Mouse (Mus musculus): ENCODE data around the gene Tbc1d5. TPM values are rescaled to one million over a fixed set of nuclear protein-coding genes. Genes with fewer than 3 reads are reported as not detected.
"Not testable (repeated sequence)": the region's sequence is repeated elsewhere in the genome, so short reads cannot be mapped to it uniquely, and the experiment has no call there.

Gene Tbc1d5
- polyA plus RNA-seq, 1 experiment = 16.4 TPM

GRCm38 (mm10) chr17:50724376-50724775 is 454.8 kb downstream of the Tbc1d5 start:
- no peak overlapping the region for H3K27ac ChIP-seq (ENCODE audit: insufficient read depth, low read length)
- H3K36me3 ChIP-seq (ENCODE audit: control insufficient read depth, insufficient read depth, low read length, poor library complexity, severe bottlenecking) = no peaks in the 10 kb centered on the region
- peaks cover 2% of the 10 kb centered on the region for H3K27me3 ChIP-seq (ENCODE audit: control insufficient read depth, insufficient read depth, low read length, poor library complexity, severe bottlenecking)
- no peak for TF ChIP-seq EP300 (IDR thresholded peaks at IDR 0.05; ENCODE audit: insufficient read depth, low read depth, low read length)
- TF ChIP-seq CTCF (IDR thresholded peaks at IDR 0.05; ENCODE audit: low read depth, low read length) = no peak
- TF ChIP-seq POLR2A (IDR thresholded peaks at IDR 0.05; ENCODE audit: insufficient read depth, low read length) = no peak
- no peak overlapping the region for H3K9ac ChIP-seq (ENCODE audit: low read depth, poor library complexity, severe bottlenecking)
- H3K4me3 ChIP-seq (ENCODE audit: low read depth, low read length) = no peak overlapping the region
- H3K4me1 ChIP-seq (ENCODE audit: control insufficient read depth, insufficient read depth, low read length) = no peaks in the 10 kb centered on the region
- H3K9me3 ChIP-seq (replicated peaks; ENCODE audit: control insufficient read depth, insufficient read depth, low read length, poor library complexity, severe bottlenecking) = no peaks in the 10 kb centered on the region

GRCm38 (mm10) chr17:50717586-50717985 is 461.6 kb downstream of the Tbc1d5 start:
- no peak overlapping the region for H3K4me3 ChIP-seq (ENCODE audit: low read depth, low read length)
- H3K36me3 ChIP-seq (ENCODE audit: control insufficient read depth, insufficient read depth, low read length, poor library complexity, severe bottlenecking) = no peaks in the 10 kb centered on the region
- no peaks in the 10 kb centered on the region for H3K4me1 ChIP-seq (ENCODE audit: control insufficient read depth, insufficient read depth, low read length)
- no peaks in the 10 kb centered on the region for H3K27me3 ChIP-seq (ENCODE audit: control insufficient read depth, insufficient read depth, low read length, poor library complexity, severe bottlenecking)
- TF ChIP-seq EP300 (IDR thresholded peaks at IDR 0.05; ENCODE audit: insufficient read depth, low read depth, low read length) (no peak), CTCF (IDR thresholded peaks at IDR 0.05; ENCODE audit: low read depth, low read length) (no peak), POLR2A (IDR thresholded peaks at IDR 0.05; ENCODE audit: insufficient read depth, low read length) (no peak)
- H3K9ac ChIP-seq (ENCODE audit: low read depth, poor library complexity, severe bottlenecking) = no peak overlapping the region
- no peak overlapping the region for H3K27ac ChIP-seq (ENCODE audit: insufficient read depth, low read length)
- no peaks in the 10 kb centered on the region; the same call in 1 of the 2 replicates for H3K9me3 ChIP-seq (replicated peaks; ENCODE audit: control insufficient read depth, insufficient read depth, low read length, poor library complexity, severe bottlenecking)

- no peak for TF ChIP-seq EP300 (IDR thresholded peaks at IDR 0.05; ENCODE audit: insufficient read depth, low read depth, low read length)
- TF ChIP-seq CTCF (IDR thresholded peaks at IDR 0.05; ENCODE audit: low read depth, low read length) = no peak
- TF ChIP-seq POLR2A (IDR thresholded peaks at IDR 0.05; ENCODE audit: insufficient read depth, low read length) = no peak
- Histone ChIP-seq H3K36me3 (ENCODE audit: control insufficient read depth, insufficient read depth, low read length, poor library complexity, severe bottlenecking) (no peaks in the 10 kb centered on the region), H3K4me3 (ENCODE audit: low read depth, low read length) (no peak overlapping the region), H3K9ac (ENCODE audit: low read depth, poor library complexity, severe bottlenecking) (no peak overlapping the region), H3K4me1 (ENCODE audit: control insufficient read depth, insufficient read depth, low read length) (no peaks in the 10 kb centered on the region), H3K27ac (ENCODE audit: insufficient read depth, low read length) (no peak overlapping the region), H3K27me3 (ENCODE audit: control insufficient read depth, insufficient read depth, low read length, poor library complexity, severe bottlenecking) (no peaks in the 10 kb centered on the region), H3K9me3 (replicated peaks; ENCODE audit: control insufficient read depth, insufficient read depth, low read length, poor library complexity, severe bottlenecking) (peaks cover 2% of the 10 kb centered on the region; the same call in 1 of the 2 replicates)
Measured at GRCm38 (mm10) chr17:50710497-50711222, 468.5 kb downstream of the Tbc1d5 start.

GRCm38 (mm10) chr17:50698410-50698809 is 480.7 kb downstream of the Tbc1d5 start:
- not testable (repeated sequence) for H3K4me1 ChIP-seq (ENCODE audit: control insufficient read depth, insufficient read depth, low read length); H3K27ac ChIP-seq (ENCODE audit: insufficient read depth, low read length); H3K36me3 ChIP-seq (ENCODE audit: control insufficient read depth, insufficient read depth, low read length, poor library complexity, severe bottlenecking); H3K27me3 ChIP-seq (ENCODE audit: control insufficient read depth, insufficient read depth, low read length, poor library complexity, severe bottlenecking); H3K9me3 ChIP-seq (replicated peaks; ENCODE audit: control insufficient read depth, insufficient read depth, low read length, poor library complexity, severe bottlenecking); H3K9ac ChIP-seq (ENCODE audit: low read depth, poor library complexity, severe bottlenecking); H3K4me3 ChIP-seq (ENCODE audit: low read depth, low read length)

GRCm38 (mm10) chr17:50688135-50688534 is 491.0 kb downstream of the Tbc1d5 start:
- Histone ChIP-seq H3K9ac (ENCODE audit: low read depth, poor library complexity, severe bottlenecking) (no peak overlapping the region), H3K4me3 (ENCODE audit: low read depth, low read length) (no peak overlapping the region), H3K4me1 (ENCODE audit: control insufficient read depth, insufficient read depth, low read length) (no peaks in the 10 kb centered on the region), H3K9me3 (replicated peaks; ENCODE audit: control insufficient read depth, insufficient read depth, low read length, poor library complexity, severe bottlenecking) (no peaks in the 10 kb centered on the region), H3K27me3 (ENCODE audit: control insufficient read depth, insufficient read depth, low read length, poor library complexity, severe bottlenecking) (no peaks in the 10 kb centered on the region; the same call in 1 of the 2 replicates), H3K36me3 (ENCODE audit: control insufficient read depth, insufficient read depth, low read length, poor library complexity, severe bottlenecking) (no peaks in the 10 kb centered on the region), H3K27ac (ENCODE audit: insufficient read depth, low read length) (no peak overlapping the region)
- no peak for TF ChIP-seq POLR2A (IDR thresholded peaks at IDR 0.05; ENCODE audit: insufficient read depth, low read length)
- no peak for TF ChIP-seq CTCF (IDR thresholded peaks at IDR 0.05; ENCODE audit: low read depth, low read length)

GRCm38 (mm10) chr17:50687670-50688069 is 491.5 kb downstream of the Tbc1d5 start:
- H3K4me1 ChIP-seq (ENCODE audit: control insufficient read depth, insufficient read depth, low read length) = no peaks in the 10 kb centered on the region
- H3K4me3 ChIP-seq (ENCODE audit: low read depth, low read length) = no peak overlapping the region
- no peak for TF ChIP-seq EP300 (IDR thresholded peaks at IDR 0.05; ENCODE audit: insufficient read depth, low read depth, low read length)
- no peak overlapping the region for H3K27ac ChIP-seq (ENCODE audit: insufficient read depth, low read length)
- no peaks in the 10 kb centered on the region for H3K36me3 ChIP-seq (ENCODE audit: control insufficient read depth, insufficient read depth, low read length, poor library complexity, severe bottlenecking)
- no peaks in the 10 kb centered on the region; the same call in 1 of the 2 replicates for H3K27me3 ChIP-seq (ENCODE audit: control insufficient read depth, insufficient read depth, low read length, poor library complexity, severe bottlenecking)
- no peak overlapping the region for H3K9ac ChIP-seq (ENCODE audit: low read depth, poor library complexity, severe bottlenecking)
- H3K9me3 ChIP-seq (replicated peaks; ENCODE audit: control insufficient read depth, insufficient read depth, low read length, poor library complexity, severe bottlenecking) = no peaks in the 10 kb centered on the region

All from ES-Bruce4 (cell line).